Mouse (Mus musculus) liver, embryonic 14.5 days (tissue): ENCODE results near the gene Mbnl1. TPM values are rescaled to one million over a fixed set of nuclear protein-coding genes. Genes with fewer than 3 reads are reported as not detected.
"Not testable (repeated sequence)": the region's sequence is repeated elsewhere in the genome, so short reads cannot be mapped to it uniquely, and the experiment has no call there.

Source experiments
- ATAC-seq: fragments of 200-750 bp; cut with Nextera tagmentation; 2 replicates; pipeline ENCODE4 v1.8.0; 2017; ENCODE audit warnings: moderate number of reproducible peaks, mild to moderate bottlenecking, moderate library complexity; ENCODE audit not compliant: insufficient read depth
- DNase-seq, 3 experiments: peaks; one replicate each; pipeline ENCODE4 v3.0.0-alpha.2; 2012 to 2013; ENCODE audit warnings: low read depth in 3 of 3, low spot score in 3 of 3
- H3K27ac ChIP-seq: fragments of 300-500 bp; sonication (generic); 2 replicates; pipeline ENCODE4 v1.5.1; 2014; ENCODE audit warnings: moderate library complexity, mild to moderate bottlenecking, control low read depth, inconsistent platforms
- H3K27me3 ChIP-seq: fragments of 300-500 bp; sonication (generic); 2 replicates; pipeline ENCODE4 v1.6.1; 2014; ENCODE audit warnings: mild to moderate bottlenecking, low read length, moderate library complexity; ENCODE audit not compliant: control insufficient read depth, insufficient read depth
- H3K36me3 ChIP-seq: fragments of 300-500 bp; sonication (generic); replicated peaks from 2 replicates; pipeline ENCODE4 v1.6.1; 2014; ENCODE audit warnings: low read depth; ENCODE audit not compliant: control insufficient read depth, insufficient read depth
- H3K4me1 ChIP-seq, 2 experiments: fragments of 200-500 bp in 1 of 2; fragments of 300-500 bp in 1 of 2; sonication (generic) in 1 of 2; replicated peaks; 2 replicates each; pipeline ENCODE4 v1.6.1; 2012 to 2014; ENCODE audit warnings: antibody characterized with exemption in 1 of 2, inconsistent platforms in 1 of 2, low read length in 1 of 2; ENCODE audit not compliant: control insufficient read depth in 2 of 2, insufficient read depth in 2 of 2
- H3K4me2 ChIP-seq: fragments of 300-500 bp; sonication (generic); 2 replicates; pipeline ENCODE4 v1.6.1; 2014; ENCODE audit warnings: low read depth, mild to moderate bottlenecking, control low read depth, moderate library complexity
- H3K4me3 ChIP-seq, 2 experiments: fragments of 200-500 bp in 1 of 2; fragments of 300-500 bp in 1 of 2; sonication (generic) in 1 of 2; 2 replicates each; pipeline ENCODE4 v1.5.1; 2012 to 2014; ENCODE audit warnings: low read depth in 2 of 2, low read length in 2 of 2, mild to moderate bottlenecking in 2 of 2, control low read depth in 1 of 2, inconsistent platforms in 1 of 2, moderate library complexity in 1 of 2; ENCODE audit not compliant: insufficient read depth in 1 of 2
- H3K9ac ChIP-seq: fragments of 300-500 bp; sonication (generic); replicated peaks from 2 replicates; pipeline ENCODE4 v1.6.1; 2014; ENCODE audit warnings: mild to moderate bottlenecking, control low read depth, moderate library complexity
- H3K9me3 ChIP-seq: fragments of 300-500 bp; sonication (generic); 2 replicates; pipeline ENCODE4 v1.6.1; 2016; ENCODE audit warnings: low read length, mixed read lengths; ENCODE audit not compliant: control insufficient read depth
- CTCF ChIP-seq: IDR thresholded peaks from 2 replicates; pipeline ENCODE4 v1.5.1; 2016; ENCODE audit warnings: antibody characterized with exemption, low read depth, control low read depth
- EP300 ChIP-seq: IDR thresholded peaks from 2 replicates; pipeline ENCODE4 v1.6.1; 2016; ENCODE audit warnings: antibody characterized with exemption, low read depth
- WGBS: fragments of 180-500 bp; shearing (Covaris S2); extraction: QIAGEN DNeasy Blood & Tissue Kit; methylation state at CpG from one replicate; pipeline ENCODE4 v1.1.7; 2014; ENCODE audit not compliant: insufficient replicate concordance; 5-methylcytosine and 5-hydroxymethylcytosine counted together
- polyA plus RNA-seq, 2 experiments: library from polyadenylated mRNA; depleted of rRNA in 1 of 2; stranded (reverse) in 1 of 2; unstranded in 1 of 2; fragments of >200 nt; fragmentation: Nextera tagmentation in 1 of 2; extraction: Ambion mirVana in 1 of 2; gene quantifications; 2 replicates each; pipeline versions ENCODE4 v1.2.1 to v1.2.3; 2012 to 2014

Mbnl1 gene
- polyA plus RNA-seq, 2 experiments, result 32.9 to 128 TPM

DNA sequence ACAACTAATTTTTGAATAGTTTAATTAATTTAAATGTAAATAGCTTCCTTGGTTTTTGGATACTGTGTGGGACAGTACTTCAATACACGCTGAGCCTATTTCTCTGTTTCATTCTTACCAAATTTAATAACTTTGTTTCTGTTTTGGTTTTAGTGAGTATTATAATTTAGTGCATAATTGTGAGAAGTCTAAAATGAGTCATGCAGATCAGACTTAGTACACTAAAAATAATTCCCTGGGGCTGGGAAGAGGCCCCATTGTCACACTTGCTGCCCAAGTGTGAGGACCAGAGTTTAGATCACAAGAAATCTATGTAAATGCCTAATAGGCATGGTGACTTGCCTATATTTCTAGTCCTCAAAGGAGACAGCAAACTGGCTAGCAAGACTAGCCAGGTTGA lies 33.9 kb upstream of the Mbnl1 start:
- 0 out of 4 replicates have a peak, but pooled peaks cover 0 to 2% of the 10 kb centered on the region in 2 experiments for H3K4me1 ChIP-seq
- TF ChIP-seq EP300 (no peak), CTCF (no peak)
- H3K9me3 ChIP-seq, result no peaks in the 10 kb centered on the region
- no peak overlapping the region for H3K4me3 ChIP-seq
- ATAC-seq, result no peak
- no peak overlapping the region for H3K4me2 ChIP-seq
- no peak overlapping the region for H3K9ac ChIP-seq
- WGBS, result 69% methylated on average over 1 of the region's 1 CpGs
- no peak for DNase-seq
- H3K36me3 ChIP-seq, result no peaks in the 10 kb centered on the region
- no peak overlapping the region for H3K27ac ChIP-seq
- H3K27me3 ChIP-seq, result no peaks in the 10 kb centered on the region

DNA sequence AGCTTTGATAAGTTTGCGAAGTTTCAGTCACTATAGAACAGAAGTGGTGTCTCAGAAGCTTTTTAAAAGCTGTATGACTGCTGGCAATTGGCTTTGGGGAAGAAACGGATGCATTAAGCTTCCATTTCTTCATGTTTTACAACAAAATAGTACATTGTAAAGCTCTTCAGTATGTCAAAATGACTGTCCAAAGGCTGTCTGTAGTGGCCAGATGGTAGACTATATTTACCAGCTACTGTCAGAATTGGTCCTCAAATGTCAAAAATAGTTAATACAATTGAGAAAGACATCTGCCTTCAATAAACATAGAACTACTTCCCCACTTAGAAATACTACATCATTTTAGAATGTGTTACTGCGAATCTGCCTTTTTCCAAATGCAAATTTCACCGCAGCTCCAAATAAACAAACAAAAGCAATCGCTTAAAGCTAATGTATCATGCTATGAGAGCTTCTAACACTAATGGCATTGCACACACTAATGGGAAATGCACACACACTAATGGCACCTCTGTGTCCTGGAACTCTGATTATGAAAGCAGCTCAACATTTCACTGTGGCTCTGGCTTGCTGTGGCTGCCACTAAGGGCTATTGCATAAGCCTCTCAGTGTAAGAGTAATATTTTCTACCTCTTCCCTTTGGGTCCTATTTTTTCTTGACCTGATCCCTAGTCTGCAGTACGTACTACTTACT lies 10.7 kb upstream of the Mbnl1 start:
- ATAC-seq, result no peak
- Histone ChIP-seq H3K4me1 (no peaks in the 10 kb centered on the region), H3K4me3 (no peak overlapping the region), H3K27me3 (no peaks in the 10 kb centered on the region), H3K9ac (no peak overlapping the region), H3K4me2 (no peak overlapping the region), H3K9me3 (no peaks in the 10 kb centered on the region), H3K27ac (no peak overlapping the region), H3K36me3 (no peaks in the 10 kb centered on the region)
- TF ChIP-seq EP300 (no peak), CTCF (no peak)
- no peak for DNase-seq
- WGBS, result 75% methylated on average over 6 of the region's 6 CpGs

DNA sequence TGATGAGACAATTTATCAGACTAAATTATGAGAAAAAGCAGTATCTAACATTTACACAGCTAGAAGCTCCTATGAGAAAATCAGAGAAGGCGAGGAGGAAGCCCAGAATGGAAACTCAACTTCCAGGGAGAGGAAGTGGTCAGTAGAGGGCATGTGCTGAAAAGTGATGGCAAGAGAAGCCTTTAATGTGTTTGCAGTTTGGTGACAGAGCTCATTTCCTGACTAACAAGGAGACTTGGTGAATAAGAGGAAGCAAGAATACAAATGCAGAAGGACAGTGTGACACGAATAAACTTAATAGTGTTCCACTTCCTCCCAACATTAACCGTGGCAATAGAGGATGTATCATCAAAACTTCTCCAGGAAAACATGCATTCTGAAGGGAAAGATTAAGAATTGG lies 4.0 kb upstream of the Mbnl1 start:
- H3K27ac ChIP-seq, DNase-seq, H3K9me3 ChIP-seq, H3K36me3 ChIP-seq, H3K27me3 ChIP-seq, H3K9ac ChIP-seq, H3K4me3 ChIP-seq, H3K4me2 ChIP-seq, ATAC-seq: not testable (repeated sequence)
- H3K4me1 ChIP-seq, result peaks cover 9 to 10% of the 10 kb centered on the region in 2 experiments
- WGBS, result 22% methylated on average over 2 of the region's 3 CpGs

DNA sequence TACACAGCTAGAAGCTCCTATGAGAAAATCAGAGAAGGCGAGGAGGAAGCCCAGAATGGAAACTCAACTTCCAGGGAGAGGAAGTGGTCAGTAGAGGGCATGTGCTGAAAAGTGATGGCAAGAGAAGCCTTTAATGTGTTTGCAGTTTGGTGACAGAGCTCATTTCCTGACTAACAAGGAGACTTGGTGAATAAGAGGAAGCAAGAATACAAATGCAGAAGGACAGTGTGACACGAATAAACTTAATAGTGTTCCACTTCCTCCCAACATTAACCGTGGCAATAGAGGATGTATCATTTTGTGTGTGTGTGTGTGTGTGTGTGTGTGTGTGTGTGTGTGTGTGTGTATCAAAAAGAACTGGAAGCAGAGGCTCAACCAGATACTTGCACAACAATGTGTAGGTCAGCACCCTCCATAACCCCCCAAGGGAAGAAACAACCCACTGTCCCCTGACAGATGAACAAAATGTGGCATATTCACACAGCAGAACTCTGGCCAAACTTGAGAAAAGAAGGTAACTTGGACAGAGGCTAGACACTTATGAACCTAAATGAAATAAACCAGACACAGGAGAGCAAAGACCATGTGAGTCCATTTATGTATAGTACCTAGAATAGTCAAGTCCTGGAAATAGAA lies 3.3 kb upstream of the Mbnl1 start:
- H3K36me3 ChIP-seq, DNase-seq, ATAC-seq, H3K27me3 ChIP-seq, H3K9ac ChIP-seq, H3K4me2 ChIP-seq, H3K4me3 ChIP-seq, H3K27ac ChIP-seq, H3K9me3 ChIP-seq: not testable (repeated sequence)
- H3K4me1 ChIP-seq, result peaks cover 9 to 10% of the 10 kb centered on the region in 2 experiments
- WGBS, result 23% methylated on average over 1 of the region's 3 CpGs

DNA sequence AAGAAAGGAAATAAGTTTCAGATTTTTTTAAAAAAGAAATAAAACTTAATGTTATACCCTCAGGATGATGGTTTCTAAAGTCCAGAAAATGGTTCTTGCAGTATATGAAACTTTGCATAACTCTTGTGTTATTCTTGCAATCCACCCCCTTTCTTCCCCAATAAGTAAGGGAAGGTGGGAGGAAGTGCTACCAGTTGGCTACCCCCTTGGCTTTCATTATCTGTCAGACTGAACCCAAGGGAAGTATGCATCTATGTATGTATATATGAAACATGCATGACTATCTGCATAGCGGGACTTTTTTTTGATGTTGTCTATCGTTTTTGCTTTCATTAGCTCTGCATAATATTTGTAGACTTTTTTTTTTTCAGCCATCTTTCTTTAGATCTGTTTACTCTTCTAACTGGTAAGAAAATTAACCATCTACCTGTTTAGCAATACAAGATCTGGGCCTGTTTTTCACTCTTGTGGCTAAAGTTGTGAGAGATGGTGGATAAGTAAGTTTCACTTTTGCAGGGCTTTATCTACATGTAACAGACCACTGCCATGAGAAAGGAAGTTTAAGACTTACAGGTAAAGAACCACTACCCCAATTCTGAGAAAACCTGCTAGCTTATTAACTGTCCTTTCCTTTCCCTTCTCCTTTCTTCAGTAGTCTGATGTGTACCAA lies 484 bp upstream of the Mbnl1 start:
- H3K4me3 ChIP-seq, result peak overlapping the region in 1 of 2 experiments; percentile 41; a peak in 2 of 4 replicates
- peak overlapping the region; percentile 74 for H3K4me2 ChIP-seq
- TF ChIP-seq CTCF, result no peak
- peak; percentile 73 for TF ChIP-seq EP300
- no peaks in the 10 kb centered on the region for H3K9me3 ChIP-seq
- no peaks in the 10 kb centered on the region for H3K27me3 ChIP-seq
- H3K27ac ChIP-seq, result peak overlapping the region; percentile 86
- WGBS, result 19% methylated on average over 2 of the region's 2 CpGs
- no peaks in the 10 kb centered on the region for H3K36me3 ChIP-seq
- peaks cover 9 to 10% of the 10 kb centered on the region in 2 experiments for H3K4me1 ChIP-seq
- DNase-seq (peak; percentile 60 to 78 (median 62)), ATAC-seq (peak; percentile 80)
- H3K9ac ChIP-seq, result peak overlapping the region; percentile 69
